Mouse (Mus musculus) layer of hippocampus, postnatal 36 days (tissue): ENCODE results near the gene Zfp385a. TPM values are rescaled to one million over a fixed set of nuclear protein-coding genes. Genes with fewer than 3 reads are reported as not detected.
A peak's percentile ranks its signal among the peaks of the same experiment; 100 is the strongest.

Experiments
- DNase-seq, 2 experiments: peaks; one replicate each; pipeline ENCODE4 v3.0.0; 2022
- total RNA-seq, 2 experiments: library from RNA; stranded (reverse); gene quantifications; 2 replicates each; pipeline ENCODE4 v1.2.3; 2021

Zfp385a gene
- total RNA-seq, 2 experiments from 2014 or later = 38.7 to 39.7 TPM

GRCm38 (mm10) chr15:103307125-103307524, 32.8 kb downstream of the Zfp385a start:
- peak; percentile 87 to 88 for DNase-seq

- no peak for DNase-seq
Observed at GRCm38 (mm10) chr15:103305792-103306645, 33.9 kb downstream of the Zfp385a start.

- DNase-seq = peak; percentile 94
Observed at GRCm38 (mm10) chr15:103305070-103305678, 34.7 kb downstream of the Zfp385a start.

- DNase-seq = no peak
Observed at GRCm38 (mm10) chr15:103304616-103304969, 35.3 kb downstream of the Zfp385a start.

- DNase-seq = no peak
Observed at GRCm38 (mm10) chr15:103303916-103304615, 35.8 kb downstream of the Zfp385a start.

GRCm38 (mm10) chr15:103302341-103303021, 37.4 kb downstream of the Zfp385a start:
- no peak for DNase-seq

- no peak for DNase-seq
Observed at GRCm38 (mm10) chr15:103301547-103302340, 38.1 kb downstream of the Zfp385a start.

GRCm38 (mm10) chr15:103301046-103301445, 38.8 kb downstream of the Zfp385a start:
- no peak for DNase-seq

- DNase-seq = no peak
Observed at GRCm38 (mm10) chr15:103300560-103300959, 39.3 kb downstream of the Zfp385a start.

GRCm38 (mm10) chr15:103300067-103300471, 39.8 kb downstream of the Zfp385a start:
- DNase-seq = peak; percentile 48 to 50

- DNase-seq = no peak
Observed at GRCm38 (mm10) chr15:103299644-103300043, 40.2 kb downstream of the Zfp385a start.

- no peak for DNase-seq
Observed at GRCm38 (mm10) chr15:103298861-103299616, 40.9 kb downstream of the Zfp385a start.

GRCm38 (mm10) chr15:103298026-103298425, 41.9 kb downstream of the Zfp385a start:
- DNase-seq = no peak

- no peak for DNase-seq
Observed at GRCm38 (mm10) chr15:103297313-103297712, 42.6 kb downstream of the Zfp385a start.

- no peak for DNase-seq
Observed at GRCm38 (mm10) chr15:103295851-103296250, 44.0 kb downstream of the Zfp385a start.

GRCm38 (mm10) chr15:103294649-103295048, 45.2 kb downstream of the Zfp385a start:
- no peak for DNase-seq

GRCm38 (mm10) chr15:103293375-103293774, 46.5 kb downstream of the Zfp385a start:
- no peak for DNase-seq

- no peak for DNase-seq
Observed at GRCm38 (mm10) chr15:103292673-103293345, 47.1 kb downstream of the Zfp385a start.

- no peak for DNase-seq
Observed at GRCm38 (mm10) chr15:103290843-103291242, 49.0 kb downstream of the Zfp385a start.

- no peak for DNase-seq
Observed at GRCm38 (mm10) chr15:103290417-103290816, 49.5 kb downstream of the Zfp385a start.
